Mouse (Mus musculus) cortical plate, adult 2 months (tissue): ENCODE results near the gene Snta1.

Experiments
- CTCF ChIP-seq: fragments of 200-500 bp; IDR thresholded peaks from 2 replicates; pipeline ENCODE4 v1.5.1; 2011; ENCODE audit warnings: mild to moderate bottlenecking, control low read depth, low read length; ENCODE audit not compliant: insufficient read depth; ENCODE audit errors: extremely low read depth
- POLR2A ChIP-seq: fragments of 200-500 bp; IDR thresholded peaks from 2 replicates; pipeline ENCODE4 v1.6.1; 2011; ENCODE audit warnings: mild to moderate bottlenecking, low read length, control low read depth; ENCODE audit not compliant: insufficient read depth; ENCODE audit errors: extremely low read depth

DNA sequence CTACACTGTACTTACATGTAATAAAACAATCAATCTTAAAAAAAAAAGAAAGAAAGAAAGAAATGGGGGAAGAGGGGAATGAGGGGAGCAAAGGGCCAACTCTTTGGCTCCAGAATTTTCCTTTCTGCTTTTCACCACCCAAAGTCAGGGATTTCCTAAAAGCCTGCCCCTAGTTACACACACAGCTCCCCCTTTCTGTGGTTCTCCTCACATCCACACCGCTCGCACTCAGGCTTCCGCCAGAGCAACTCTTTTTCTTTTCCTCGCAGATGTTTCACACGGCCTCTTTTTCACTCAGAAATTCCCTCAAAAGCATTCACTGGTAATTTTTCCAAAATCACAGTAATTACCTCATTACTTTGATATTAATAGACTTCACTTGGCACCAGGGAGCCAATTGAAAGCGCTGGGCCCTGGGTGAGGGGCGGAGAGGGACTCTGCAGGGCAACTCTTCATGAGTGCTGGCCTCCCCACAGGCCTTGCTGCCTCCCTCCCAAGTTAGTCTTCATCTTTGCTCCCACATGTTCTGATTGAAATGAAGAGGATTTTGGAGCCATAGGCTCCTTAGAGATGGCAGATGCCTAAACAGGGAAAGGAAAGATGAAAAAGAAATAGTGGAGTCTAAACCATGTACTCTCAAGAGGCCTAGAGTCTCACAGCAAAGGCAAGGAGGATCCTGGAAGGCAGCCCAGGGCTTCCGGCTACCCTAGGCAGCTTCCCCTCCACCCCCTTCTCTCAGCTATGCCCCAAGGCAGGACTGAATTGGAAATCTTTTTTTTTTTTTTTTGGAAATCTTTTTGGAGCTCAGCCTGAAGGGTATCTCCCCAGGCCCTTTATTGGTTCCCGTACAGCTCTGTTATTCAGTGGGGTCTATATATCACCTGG is 12.0 kb upstream of the Snta1 start:
- TF ChIP-seq CTCF (no peak), POLR2A (no peak)
